Mouse (Mus musculus) cortical plate, adult 2 months (tissue): ENCODE data around the gene Ssmem1. TPM values are rescaled to one million over a fixed set of nuclear protein-coding genes. Genes with fewer than 3 reads are reported as not detected.

Experiments
- H3K27ac ChIP-seq: fragments of 200-500 bp; 2 replicates; pipeline ENCODE4 v1.5.1; 2012; ENCODE audit warnings: low read length, control low read depth, inconsistent platforms; ENCODE audit not compliant: insufficient read depth
- H3K4me1 ChIP-seq: fragments of 200-500 bp; 2 replicates; pipeline ENCODE4 v1.6.1; 2011; ENCODE audit warnings: low read length; ENCODE audit not compliant: control insufficient read depth, insufficient read depth
- H3K4me3 ChIP-seq: fragments of 200-500 bp; 2 replicates; pipeline ENCODE4 v1.5.1; 2011; ENCODE audit warnings: mild to moderate bottlenecking, low read length, control low read depth; ENCODE audit not compliant: insufficient read depth
- CTCF ChIP-seq: fragments of 200-500 bp; IDR thresholded peaks from 2 replicates; pipeline ENCODE4 v1.5.1; 2011; ENCODE audit warnings: mild to moderate bottlenecking, control low read depth, low read length; ENCODE audit not compliant: insufficient read depth; ENCODE audit errors: extremely low read depth
- POLR2A ChIP-seq: fragments of 200-500 bp; IDR thresholded peaks from 2 replicates; pipeline ENCODE4 v1.6.1; 2011; ENCODE audit warnings: mild to moderate bottlenecking, low read length, control low read depth; ENCODE audit not compliant: insufficient read depth; ENCODE audit errors: extremely low read depth
- polyA plus RNA-seq: library from polyadenylated mRNA; depleted of rRNA; stranded (reverse); fragments of >200 nt; gene quantifications from 2 replicates; pipeline ENCODE4 v1.2.3, GENCODE M21; 2012; rRNA removed

The Ssmem1 gene
- polyA plus RNA-seq, 1 experiment = 0.10 TPM

DNA sequence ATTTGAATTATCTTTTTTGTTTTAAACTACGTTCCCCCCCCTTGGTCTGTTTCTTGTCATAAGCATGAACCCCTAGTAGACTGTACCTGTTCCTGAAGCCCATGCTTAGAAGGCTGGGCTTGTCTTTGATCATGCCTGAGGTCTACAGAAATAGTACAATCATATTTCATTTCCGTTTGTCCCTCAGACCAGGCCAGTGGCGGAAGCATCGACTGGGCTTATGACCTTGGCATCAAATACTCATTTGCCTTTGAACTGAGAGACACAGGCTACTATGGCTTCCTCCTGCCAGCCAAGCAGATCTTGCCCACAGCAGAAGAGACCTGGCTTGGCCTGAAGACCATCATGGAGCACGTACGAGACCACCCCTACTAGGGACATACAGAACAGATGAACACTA, 54.4 kb downstream of the Ssmem1 start:
- no peak for TF ChIP-seq CTCF
- no peak for TF ChIP-seq POLR2A
- Histone ChIP-seq H3K4me3 (no peak overlapping the region), H3K4me1 (no peaks in the 10 kb centered on the region; the same call in 1 of the 2 replicates), H3K27ac (no peak overlapping the region)

GRCm38 (mm10) chr6:30568069-30568468, 58.4 kb downstream of the Ssmem1 start, which contains the start of gene Cpa4:
Cpa4 (plus strand) TSS chr6:30568369.
- H3K4me3 ChIP-seq = no peak within 1 kb of the TSS
- TF ChIP-seq CTCF = no peak
- TF ChIP-seq POLR2A = no peak
- H3K4me1 ChIP-seq = peaks cover 15% of the 10 kb centered on the region
- H3K27ac ChIP-seq = no peak within 1 kb of the TSS

- Histone ChIP-seq H3K4me3 (no peak overlapping the region), H3K4me1 (peaks cover 16% of the 10 kb centered on the region), H3K27ac (peak overlapping the region; percentile 68)
- TF ChIP-seq POLR2A = no peak; the same call in 1 of the 2 replicates
These were observed 59.7 kb downstream of the Ssmem1 start for GRCm38 (mm10) chr6:30569331-30569730.

Other genes with a start within 250 kb of the Ssmem1 start
- 71.3 and 72.4 TPM in 2 replicates for gene Ube2h, start 205.3 kb upstream of the Ssmem1 start, polyA plus RNA-seq
- 24.3 and 24.9 TPM in 2 replicates for gene Zc3hc1, start 118.8 kb upstream of the Ssmem1 start, polyA plus RNA-seq
- gene Klhdc10, start 108.0 kb upstream of the Ssmem1 start, polyA plus RNA-seq = 58.0 and 67.4 TPM in 2 replicates
- 28.0 and 33.2 TPM in 2 replicates for gene Tmem209, start 66 bp upstream of the Ssmem1 start, polyA plus RNA-seq
- gene Cpa2, start 31.7 kb downstream of the Ssmem1 start, polyA plus RNA-seq = 3.1 and 3.4 TPM in 2 replicates
- gene Cpa4, start 58.5 kb downstream of the Ssmem1 start, polyA plus RNA-seq = 0.10 and 0.15 TPM in 2 replicates
- 0.08 and 0.09 TPM in 2 replicates for gene Cpa5, start 101.2 kb downstream of the Ssmem1 start, polyA plus RNA-seq
- gene Cpa1, start 129.4 kb downstream of the Ssmem1 start, polyA plus RNA-seq = not detected in 2 replicates
- gene Cep41, start 183.9 kb downstream of the Ssmem1 start, polyA plus RNA-seq = 5.7 and 5.8 TPM in 2 replicates
- 41.8 and 47.8 TPM in 2 replicates for gene Mest, start 213.7 kb downstream of the Ssmem1 start, polyA plus RNA-seq